Mouse (Mus musculus) kidney, postnatal 36 days (tissue): ENCODE measurements around the gene Agpat1.

Source experiments
- DNase-seq, 2 experiments: peaks; one replicate each; pipeline ENCODE4 v3.0.0; 2021 to 2022; ENCODE audit warnings: mixed read lengths in 2 of 2

Agpat1 gene

DNA sequence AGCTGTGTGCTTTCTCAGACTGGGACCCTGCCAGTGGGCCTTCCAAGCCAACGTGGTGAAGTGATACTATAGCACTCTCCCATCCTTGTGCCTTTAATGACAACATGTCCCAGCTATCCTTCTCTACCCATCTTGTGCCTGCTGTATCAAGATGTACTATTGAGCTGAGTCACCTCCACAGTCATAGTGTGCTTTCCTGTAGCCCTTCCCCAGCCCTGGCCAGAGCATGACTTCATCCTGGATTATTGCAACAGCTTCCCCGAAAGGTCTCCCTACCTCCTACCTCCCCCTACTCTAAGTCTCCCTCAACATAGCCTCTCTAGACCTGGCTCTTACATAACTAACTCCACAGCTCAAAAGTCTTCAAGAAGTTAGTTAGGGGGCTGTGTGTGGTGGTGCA, 31.6 kb downstream of the Agpat1 start:
- DNase-seq = no peak

DNA sequence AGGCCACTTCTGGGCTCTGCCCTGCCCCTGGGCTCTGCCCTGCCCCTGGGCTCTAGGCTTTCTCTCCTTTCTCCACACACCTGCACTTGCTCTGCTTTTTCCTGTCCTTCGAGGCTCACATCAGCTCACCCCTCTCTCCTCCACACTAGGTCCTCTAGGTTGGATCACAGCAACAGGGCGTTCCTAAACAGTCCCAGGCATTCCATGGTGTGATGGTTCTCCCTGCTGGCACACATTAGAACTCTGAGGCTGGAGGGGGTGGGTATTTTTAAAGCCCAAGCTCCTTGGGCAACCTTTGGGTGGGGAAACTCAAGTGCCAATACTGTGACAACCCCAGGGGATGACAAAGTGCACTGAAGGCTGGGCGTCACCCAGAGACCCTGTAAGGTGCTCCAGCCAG, 33.4 kb downstream of the Agpat1 start:
- no peak for DNase-seq

DNA sequence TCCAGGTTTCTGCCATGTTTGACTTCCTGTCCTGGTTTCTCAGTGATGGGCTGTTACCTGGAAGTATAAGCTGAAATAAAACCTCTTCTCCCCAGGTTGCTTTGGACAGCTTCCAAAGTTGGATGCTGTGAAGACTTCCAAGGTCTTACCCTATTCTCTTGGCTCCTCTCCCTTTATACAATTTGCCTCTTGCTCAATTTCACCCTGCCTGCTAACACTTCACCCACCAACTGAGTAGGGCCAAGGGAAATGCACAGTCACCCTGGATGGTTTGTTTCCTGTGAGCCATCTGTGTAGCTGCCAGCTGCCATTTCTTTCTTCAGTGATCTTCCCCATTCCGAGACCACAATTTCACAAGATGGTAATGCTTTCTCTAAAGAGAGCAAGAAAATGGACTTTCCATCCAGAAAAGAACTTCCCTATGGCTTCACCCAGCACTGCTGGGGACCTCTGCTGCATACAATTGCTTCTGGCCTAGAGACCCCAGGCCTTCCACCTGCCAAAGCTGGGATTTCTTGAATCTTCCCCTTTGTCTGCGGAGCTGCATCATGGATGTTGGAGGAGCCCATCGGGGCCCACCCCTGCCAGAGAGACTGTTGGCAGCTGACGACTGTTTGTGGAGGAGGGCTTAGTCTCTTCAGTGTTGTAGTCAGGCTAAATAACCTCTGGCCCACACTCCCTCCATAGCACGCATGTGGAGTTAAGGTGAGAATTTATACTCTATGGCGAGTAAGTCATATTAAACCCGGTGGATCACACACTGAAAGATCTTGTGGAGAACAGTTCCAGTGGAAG, 35.6 kb downstream of the Agpat1 start:
- no peak for DNase-seq

DNA sequence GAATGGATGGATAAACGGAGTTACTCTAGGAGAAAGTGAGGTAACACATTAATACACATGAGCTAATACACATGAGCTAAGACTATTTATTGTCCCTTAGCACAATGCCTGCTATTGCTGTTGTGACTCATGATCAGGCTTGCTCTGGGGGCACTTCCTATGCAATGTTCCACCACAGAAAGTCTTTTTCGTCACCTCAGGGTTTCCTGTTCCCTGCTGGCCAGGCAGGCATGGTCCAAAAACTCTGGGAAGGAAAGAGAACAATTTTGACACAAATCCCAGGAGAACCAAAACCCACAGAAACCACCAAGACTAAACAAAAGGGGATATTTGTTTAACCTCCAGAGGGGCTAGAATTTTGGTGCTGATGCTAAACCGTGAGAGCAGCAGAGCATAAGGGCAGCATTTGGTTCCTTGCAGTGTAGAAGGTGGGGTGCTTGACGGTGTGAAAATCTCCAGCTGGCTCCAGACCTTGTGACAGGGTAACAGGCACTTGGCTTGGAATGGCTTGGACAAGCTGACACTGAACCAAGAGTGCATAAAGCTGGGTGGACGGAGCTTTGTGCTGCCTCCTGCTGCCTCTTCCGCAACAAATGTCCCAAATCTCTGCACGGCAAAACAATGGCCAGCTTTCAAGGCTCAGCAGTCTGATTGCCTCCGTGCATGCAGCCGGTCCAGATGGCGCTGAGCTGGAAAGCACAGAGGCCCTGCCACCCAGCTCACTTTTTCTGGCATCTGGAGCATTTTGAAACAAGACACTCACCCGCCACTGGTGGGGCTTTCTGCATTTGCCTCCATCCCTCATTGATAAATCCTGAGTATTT, 36.9 kb downstream of the Agpat1 start:
- DNase-seq = peak; percentile 53 to 54

DNA sequence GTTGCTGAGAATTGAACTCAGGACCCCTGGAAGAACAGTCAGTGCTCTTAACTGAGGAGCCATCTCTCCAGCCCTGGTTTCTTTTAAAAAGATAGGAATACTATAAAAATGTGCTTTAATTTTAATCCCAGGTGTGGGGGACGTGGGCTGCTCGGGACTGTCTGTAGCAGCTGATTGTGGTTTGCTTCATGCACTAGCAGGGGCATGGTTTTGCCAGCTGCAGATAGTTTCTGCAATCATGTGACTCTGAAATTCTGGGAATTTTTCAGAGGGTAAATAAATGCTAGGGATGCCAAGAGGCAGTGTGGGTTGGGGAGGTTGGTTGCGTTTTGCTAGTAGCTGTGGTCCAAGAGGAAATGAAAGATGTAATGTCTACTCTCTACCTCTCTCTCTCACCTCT, 37.9 kb downstream of the Agpat1 start:
- no peak for DNase-seq

DNA sequence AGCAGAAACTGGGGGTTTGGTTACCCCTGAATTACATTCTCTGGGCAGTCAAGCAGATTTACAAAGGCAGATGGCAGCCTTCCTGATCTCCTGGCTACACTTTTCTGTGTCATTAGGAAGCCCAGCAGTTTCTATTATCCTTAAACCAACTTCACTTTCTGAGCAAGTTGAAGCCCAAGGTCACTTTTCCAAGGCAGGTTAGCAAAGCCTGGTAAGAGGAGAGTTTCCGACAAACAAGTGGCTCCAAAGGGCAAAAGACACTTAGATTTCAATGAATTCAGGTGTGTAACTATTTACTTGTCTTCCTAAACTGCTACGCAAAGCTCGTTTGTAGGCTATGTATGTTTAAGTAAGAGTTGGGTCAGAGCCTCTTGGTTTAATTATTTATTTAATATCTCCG, 39.3 kb downstream of the Agpat1 start:
- no peak for DNase-seq

DNA sequence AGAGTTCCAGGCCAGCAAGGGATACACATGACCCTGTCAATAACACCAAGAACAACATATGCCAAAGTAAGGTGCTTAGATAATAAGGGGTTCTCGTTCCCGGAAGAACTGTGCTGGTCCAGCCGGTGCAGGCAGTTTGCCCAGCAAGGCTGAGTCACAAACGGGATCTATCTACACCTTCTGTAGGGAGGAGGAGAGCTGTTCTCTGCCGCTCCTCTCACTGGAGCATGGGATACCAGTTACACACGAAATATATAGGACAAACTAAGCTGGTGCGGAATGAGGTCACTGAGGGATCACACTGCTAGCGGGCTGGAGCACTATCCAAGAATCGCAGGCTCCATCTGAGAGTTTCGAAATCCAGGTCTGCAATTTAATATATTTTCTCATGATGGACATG, 39.9 kb downstream of the Agpat1 start:
- DNase-seq = no peak

DNA sequence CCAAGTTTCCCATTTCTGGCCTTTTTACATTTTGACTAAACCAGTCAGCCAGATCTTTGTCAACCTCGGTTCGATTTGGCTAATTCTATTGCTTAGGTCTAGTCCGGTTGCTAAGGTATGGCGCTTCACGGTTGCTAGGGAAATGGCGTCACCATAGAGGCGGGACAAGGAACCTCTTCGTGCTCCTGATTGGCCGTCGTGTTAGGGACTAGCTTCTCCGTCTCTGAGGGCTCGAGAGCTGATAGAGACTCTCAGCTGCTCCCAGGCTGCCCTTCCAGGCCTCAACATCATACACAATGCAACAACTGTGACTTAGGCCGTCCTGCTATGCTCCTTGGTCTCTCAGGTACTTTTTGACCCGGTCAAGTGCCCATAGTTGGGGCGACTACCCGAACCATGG, 40.5 kb downstream of the Agpat1 start, which contains the start of gene Fkbpl:
Gene Fkbpl, plus strand, starts transcription at position 157 of the 400 bp plus-strand sequence.
- peak; percentile 97 to 98 for DNase-seq

DNA sequence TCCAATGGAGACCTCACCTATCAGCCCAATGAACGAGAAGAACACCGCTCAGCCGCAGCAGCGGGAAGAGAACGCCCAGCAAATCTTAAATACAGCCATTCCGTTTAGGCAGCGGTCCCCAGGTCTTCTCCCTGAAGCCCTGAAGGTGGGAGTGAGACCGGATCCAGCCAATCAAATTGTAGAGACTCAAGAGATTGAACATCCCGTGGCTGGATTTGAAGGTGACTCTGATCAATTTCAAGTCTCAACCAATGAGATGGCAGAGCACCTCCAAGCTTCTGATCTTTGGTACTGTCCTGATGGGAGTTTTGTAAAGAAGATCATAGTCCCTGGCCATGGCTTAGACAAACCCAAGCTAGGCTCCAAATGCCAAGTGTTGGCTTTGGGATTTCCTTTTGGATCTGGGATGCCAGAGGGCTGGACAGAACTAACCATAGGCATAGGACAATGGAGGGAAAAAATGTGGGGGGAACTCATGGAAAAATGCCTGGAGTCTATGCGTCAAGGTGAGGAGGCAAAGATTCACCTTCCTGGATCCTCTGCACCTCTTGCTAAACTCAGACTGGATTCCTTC, 41.3 kb downstream of the Agpat1 start:
- no peak for DNase-seq

DNA sequence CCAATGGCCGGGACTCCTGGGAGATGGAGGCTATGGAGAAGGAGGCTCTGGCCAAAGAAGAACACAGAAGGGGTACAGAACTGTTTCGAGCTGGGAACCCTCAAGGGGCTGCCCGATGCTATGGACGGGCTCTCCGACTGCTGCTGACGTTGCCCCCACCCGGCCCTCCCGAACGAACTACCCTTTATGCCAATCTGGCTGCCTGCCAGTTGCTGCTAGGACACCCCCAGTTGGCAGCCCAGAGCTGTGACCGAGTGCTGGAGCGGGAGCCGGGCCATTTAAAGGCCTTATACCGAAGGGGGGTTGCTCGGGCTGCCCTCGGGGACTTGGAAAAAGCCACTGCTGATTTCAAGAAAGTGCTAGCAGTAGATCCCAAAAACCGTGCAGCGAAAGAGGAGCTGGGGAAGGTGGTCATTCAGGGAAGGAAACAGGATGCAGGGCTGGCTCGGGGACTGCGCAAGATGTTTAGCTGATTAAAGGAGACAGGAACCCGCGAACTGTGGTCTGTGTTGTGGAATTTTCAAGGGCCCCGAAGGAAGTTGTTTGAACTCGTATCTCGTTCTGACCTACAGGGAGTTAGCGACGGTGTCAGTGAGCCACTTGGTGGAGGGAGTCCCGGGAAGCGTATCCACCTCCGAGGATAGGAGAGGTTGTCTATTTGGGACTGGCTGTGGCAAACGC, 41.9 kb downstream of the Agpat1 start:
- DNase-seq = no peak

DNA sequence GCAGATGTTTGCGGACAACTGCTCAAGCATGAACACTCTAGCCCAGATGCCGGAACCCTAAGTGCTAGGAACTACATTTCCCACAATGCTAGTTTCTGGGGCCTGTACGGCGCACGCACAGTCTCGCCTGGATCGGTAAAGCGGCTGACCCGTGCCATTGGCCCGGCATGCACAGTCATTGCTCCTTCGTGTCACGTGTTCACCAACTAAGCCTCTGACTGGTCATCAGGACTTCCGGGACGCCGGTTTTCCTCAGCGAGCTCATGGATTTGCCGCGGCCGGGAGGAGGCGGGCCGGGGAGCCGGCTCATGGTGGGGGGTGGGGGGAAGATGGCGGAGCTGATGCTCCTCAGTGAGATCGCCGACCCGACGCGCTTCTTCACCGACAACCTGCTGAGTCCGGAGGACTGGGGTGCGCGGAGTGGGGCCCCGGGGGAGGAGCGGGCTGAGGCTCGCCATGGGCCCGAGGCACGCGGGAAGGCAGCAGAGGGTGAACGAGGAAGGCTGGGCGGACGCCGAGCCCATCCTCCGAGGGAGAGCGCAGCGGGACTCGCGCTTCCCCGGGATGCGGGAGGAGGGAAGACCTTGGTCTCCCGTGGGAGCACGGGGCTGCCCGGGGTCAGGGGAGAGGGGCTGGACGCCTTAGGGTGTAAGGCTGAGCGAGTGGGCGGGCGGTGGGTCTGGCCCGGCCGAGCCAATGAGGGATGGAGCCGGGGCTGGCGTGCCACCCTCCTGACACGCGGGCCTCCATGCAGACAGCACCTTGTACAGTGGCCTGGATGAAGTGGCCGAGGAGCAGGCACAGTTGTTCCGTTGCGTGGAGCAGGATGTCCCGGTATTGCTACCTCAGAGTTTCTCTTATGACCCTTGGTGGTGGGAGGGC, 43.1 kb downstream of the Agpat1 start, which contains the start of gene Atf6b:
Gene Atf6b, plus strand, starts transcription at position 241 of the 882 bp plus-strand sequence.
- peak; percentile 96 to 99 for DNase-seq

DNA sequence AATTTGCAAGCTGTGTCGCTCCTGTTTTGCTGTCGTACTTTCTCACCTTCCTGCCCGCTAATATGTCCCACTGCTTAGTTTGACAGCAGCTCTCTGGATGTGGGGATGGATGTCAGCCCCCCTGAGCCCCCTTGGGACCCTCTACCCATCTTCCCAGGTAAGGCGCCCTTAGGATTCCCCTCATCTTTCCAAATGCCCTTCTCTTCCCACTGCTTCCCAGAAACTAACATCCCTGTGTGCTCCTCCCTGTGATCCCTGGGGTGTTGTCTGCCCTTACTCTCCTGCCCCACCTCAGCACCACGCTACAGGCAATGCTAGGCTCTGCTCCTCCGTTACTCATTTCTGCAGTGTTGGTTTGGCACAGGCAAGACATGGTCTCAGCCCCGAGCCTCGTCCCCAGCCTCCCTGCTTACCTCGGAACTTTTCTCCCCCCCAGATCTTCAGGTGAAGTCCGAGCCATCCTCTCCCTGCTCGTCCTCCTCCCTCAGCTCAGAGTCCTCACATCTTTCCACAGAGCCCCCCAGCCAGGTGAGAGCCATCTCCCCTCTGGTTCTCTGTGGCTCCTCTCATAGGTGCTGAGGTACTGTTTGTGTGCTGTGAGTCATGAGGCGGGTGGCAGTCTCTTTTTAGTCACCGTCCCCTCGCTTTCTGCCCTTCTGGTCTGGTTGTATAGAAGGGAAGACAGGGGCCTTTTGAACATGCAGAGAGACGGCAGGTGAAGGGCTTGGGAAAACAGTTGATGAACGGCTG, 44.3 kb downstream of the Agpat1 start:
- DNase-seq = no peak

DNA sequence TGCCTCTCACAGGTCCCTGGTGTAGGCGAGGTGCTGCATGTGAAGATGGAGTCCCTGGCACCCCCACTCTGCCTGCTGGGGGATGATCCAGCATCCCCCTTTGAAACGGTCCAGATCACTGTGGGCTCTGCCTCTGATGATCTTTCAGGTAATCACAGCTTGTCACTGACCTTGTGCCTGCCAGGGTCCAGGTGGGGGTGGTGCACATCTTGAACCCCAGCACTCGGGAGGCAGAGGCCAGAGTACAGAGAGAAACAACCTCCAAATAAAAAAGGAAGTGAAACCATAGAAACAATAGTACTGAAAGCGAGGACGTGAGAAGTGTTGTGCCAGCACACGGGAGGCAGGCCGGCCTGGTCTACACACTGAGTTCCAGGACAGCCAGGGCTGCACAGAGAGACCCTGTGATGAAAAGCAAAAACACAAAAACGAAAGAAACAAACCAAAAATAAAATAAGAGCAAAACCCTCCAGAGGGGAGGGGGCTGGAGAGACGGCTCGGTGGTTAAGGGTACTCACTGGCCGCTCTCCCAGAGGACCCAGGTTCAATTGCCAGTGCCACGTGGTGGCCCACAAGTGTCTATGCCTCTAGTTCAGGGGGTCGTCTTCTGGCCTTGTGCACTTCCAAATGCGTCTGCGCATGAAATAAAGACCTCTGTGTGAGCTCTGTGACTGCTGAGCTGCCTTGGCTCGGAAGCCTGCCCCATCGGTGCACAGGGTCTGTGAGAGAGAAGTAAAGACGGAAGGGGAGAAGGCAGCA, 45.2 kb downstream of the Agpat1 start:
- no peak for DNase-seq

DNA sequence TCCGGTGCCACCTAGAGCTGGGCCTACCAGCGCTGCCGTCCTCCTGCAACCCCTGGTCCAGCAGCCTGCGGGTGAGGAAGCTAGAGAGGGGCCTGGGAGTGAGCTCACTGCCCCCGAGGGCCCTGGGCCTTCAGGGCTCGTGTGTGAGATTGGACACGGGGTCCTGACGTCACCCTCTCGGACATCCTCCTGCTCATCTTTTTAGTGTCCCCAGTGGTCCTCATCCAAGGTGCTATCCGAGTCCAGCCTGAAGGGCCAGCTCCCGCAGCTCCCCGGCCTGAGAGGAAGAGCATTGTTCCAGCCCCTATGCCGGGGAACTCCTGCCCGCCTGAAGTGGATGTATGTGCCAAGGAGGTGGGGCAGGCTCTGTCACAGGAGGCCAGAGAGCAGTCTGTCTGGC, 46.7 kb downstream of the Agpat1 start:
- DNase-seq = no peak

DNA sequence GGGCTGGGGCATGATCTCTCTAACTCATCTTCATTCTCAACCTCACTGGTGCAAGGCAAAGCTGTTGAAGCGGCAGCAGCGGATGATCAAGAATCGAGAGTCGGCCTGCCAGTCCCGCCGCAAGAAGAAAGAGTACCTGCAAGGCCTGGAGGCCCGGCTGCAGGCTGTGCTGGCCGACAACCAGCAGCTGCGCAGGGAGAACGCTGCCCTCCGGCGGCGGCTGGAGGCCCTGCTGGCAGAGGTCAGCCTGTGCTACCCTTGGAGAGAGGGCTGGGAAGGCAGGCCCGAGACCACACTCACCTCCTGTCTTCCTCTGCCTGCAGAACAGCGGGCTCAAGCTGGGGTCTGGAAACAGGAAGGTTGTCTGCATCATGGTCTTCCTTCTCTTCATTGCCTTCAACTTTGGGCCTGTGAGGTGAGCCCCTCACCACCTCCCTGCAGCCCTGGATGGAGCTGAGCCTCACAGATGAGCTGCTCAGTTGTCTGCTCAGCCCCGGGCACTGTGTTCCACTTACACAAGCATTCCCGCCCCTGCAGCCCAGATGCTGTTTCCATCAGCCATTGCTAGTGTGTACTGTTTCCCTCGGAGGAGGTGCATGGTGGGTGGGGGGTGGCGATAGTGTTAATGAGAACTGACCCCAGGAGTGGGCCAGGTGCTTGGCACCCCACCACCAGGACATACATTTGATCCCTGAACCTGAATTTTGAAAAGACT, 47.6 kb downstream of the Agpat1 start:
- peak; percentile 56 to 84 for DNase-seq

DNA sequence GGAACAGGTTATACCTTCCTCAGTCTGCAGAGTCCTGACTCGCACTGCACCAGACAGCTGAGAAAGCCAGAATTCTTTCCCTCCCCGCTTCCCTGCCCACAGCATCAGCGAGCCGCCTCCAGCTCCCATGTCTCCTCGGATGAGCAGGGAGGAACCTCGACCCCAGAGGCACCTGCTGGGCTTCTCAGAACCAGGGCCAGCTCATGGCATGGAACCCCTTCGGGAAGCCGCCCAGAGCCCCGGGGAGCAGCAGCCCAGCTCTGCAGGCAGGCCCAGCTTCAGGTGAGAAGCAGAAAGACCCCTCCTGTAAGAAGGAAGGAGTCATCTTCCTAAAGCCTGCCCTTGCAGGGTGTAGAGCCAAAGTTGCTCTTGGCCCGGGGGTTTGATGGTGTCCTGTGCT, 48.5 kb downstream of the Agpat1 start:
- DNase-seq = no peak

DNA sequence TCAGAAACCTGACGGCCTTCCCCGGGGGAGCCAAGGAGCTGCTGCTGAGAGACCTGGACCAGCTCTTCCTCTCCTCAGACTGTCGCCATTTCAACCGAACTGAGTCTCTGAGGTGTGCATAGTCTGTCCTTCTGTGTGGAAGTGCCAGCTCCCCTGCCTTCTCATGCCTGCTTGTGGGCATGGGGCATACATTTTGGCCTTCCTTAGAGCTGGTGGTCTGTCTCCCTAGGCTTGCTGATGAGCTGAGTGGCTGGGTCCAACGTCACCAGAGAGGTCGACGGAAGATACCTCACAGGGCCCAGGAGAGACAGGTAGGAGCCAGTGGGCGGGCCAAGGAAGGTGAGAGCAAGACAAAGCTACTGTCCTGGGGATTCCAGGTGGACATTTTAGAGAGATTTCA, 48.9 kb downstream of the Agpat1 start:
- no peak for DNase-seq

DNA sequence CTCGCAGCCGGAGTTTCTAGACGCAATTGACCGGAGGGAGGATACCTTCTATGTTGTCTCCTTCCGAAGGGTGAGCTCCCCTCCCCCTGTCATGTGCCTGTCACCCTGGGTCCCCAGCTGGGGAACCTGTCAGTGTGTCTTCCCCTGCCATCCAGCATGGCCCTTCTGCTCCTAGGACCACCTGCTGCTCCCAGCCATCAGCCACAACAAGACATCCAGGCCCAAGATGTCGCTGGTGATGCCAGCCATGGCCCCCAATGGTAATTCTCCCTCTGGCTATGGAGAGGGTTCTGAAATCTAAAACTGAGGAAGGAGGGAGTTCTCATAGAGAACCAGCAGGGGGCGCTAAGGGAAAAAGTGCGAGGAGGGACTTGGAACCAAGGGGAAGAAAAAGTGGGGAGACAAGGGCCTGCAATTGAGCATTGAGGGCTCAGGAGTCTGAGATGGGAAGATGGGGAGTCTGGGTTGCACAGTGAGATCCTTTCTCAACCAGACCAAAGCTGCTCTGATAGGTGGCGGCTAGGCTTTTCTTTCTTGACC, 49.8 kb downstream of the Agpat1 start:
- DNase-seq = peak; percentile 41 to 80

DNA sequence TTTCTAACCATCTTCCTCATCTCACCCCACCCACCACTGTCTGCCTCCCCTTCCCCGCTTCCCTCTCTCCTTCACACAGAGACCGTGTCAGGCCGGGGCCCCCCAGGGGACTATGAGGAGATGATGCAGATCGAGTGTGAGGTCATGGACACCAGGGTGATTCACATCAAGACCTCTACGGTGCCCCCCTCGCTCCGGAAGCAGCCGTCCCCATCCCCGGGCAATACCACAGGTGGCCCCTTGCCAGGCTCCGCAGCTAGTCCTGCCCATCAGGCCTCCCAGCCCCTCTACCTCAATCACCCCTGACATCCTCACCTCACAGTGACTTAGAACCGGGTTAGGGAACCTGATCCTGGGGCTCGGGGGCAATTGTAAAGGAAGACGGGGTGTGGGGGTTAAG, 50.3 kb downstream of the Agpat1 start:
- DNase-seq = no peak
